Mouse (Mus musculus) lung, postnatal 0 days (tissue): ENCODE data around the gene Gm11733.

Experiments
- CTCF ChIP-seq: IDR thresholded peaks from 2 replicates; pipeline ENCODE4 v1.5.1; 2016; ENCODE audit warnings: antibody characterized with exemption, mild to moderate bottlenecking
- EP300 ChIP-seq: IDR thresholded peaks from 2 replicates; pipeline ENCODE4 v1.6.1; 2016; ENCODE audit warnings: antibody characterized with exemption, mild to moderate bottlenecking, control low read depth

DNA sequence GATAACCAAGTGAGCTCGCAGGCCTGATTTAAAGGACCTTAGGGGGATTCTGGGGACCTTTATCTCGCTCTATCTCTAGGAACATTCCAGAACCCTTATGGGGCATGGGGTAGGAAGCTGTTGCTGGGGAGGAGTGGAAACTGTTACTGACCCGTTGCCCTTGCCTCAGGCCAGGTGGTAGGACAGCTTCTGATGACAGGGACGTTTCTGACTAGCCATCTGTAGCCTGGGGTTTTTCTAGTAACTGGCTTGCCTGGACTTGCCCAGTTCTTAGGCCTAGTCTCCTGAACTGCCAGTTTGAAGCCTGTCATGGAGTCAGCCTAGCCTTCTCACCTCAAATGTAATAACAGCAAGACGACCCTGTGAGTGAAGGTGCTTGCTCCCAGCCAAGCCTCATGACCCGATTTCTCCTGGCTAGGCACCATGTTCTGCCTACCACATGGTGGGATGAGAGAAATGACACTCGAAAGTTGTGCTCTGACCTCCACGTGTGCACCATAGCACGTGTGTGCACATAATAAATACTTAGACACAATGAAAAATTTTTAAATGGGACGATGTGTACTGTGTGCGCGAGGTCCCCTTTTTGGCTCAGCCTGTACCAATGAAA is 13.5 kb upstream of the Gm11733 start:
- no peak for TF ChIP-seq CTCF
- TF ChIP-seq EP300: no peak
